Mouse (Mus musculus): ENCODE data around the gene Rnf215. TPM values are rescaled to one million over a fixed set of nuclear protein-coding genes. Genes with fewer than 3 reads are reported as not detected.

Gene Rnf215
- polyA plus RNA-seq, 1 experiment: 4.5 TPM

DNA sequence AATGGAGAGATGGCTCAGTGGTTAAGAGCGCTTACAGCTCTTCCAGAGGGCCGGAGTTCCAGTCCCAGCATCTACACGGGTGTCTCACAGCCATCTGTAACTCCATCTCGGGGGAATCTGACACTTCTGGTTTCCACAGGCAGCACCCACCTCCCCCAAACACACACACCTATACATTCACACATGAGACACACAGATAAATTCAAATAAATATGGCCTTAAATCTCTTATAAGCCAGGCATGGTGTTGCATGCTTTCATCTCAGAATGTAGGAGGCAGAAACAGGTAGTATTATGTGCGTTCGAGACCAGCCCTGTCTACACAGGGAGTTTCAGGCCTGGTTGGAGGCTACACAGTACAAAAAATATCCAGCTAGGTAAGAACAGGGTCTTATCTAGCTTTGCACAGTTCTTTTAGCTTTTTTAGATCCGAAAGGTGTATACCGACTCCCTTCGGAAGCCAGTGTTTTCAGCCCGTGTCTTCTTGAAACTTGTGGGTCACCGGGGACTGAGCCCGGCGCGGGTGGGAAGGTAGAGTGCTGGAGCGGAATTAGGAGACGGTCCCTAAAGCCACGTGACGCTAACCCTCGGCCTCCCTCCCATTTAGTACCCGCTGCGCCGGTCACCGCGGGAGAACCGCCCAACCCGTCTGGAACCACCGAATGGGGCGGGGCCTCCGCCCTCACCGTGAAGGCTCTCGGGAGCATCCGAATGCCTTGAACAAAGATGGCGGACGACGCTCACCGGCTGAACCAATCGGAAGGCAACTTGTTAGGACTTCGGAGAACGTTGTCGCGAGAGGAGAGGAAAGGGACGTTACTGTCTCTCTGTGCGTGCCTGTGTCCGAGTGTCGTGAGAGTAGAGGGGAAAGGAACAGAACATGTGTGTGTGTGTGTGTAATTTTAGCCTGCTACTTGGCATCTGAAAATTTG, 38.7 kb upstream of the Rnf215 start:
- TF ChIP-seq CTCF (IDR thresholded peaks at IDR 0.05; ENCODE audit: control insufficient read depth, insufficient read depth, insufficient replicate concordance, low read depth, low read length) (no peak), POLR2A (IDR thresholded peaks at IDR 0.05; ENCODE audit: control insufficient read depth, low read depth, low read length) (peak; percentile 99)
- peak overlapping the region; percentile 93 for H3K4me3 ChIP-seq (ENCODE audit: control insufficient read depth, low read depth, low read length)
- H3K27me3 ChIP-seq (ENCODE audit: control insufficient read depth, insufficient read depth, low read length): no peaks in the 10 kb centered on the region
- peaks cover 23% of the 10 kb centered on the region for H3K4me1 ChIP-seq (ENCODE audit: control insufficient read depth, insufficient read depth, low read length)
- no peaks in the 10 kb centered on the region for H3K36me3 ChIP-seq (ENCODE audit: control insufficient read depth, insufficient read depth, low read length)
- peak overlapping the region; percentile 98 for H3K27ac ChIP-seq (ENCODE audit: control insufficient read depth, insufficient read depth, low read depth, low read length)

GRCm38 (mm10) chr11:4097091-4097621, 37.8 kb upstream of the Rnf215 start:
- H3K4me1 ChIP-seq (ENCODE audit: control insufficient read depth, insufficient read depth, low read length): peaks cover 23% of the 10 kb centered on the region
- peak overlapping the region; percentile 98 for H3K27ac ChIP-seq (ENCODE audit: control insufficient read depth, insufficient read depth, low read depth, low read length)
- no peaks in the 10 kb centered on the region for H3K36me3 ChIP-seq (ENCODE audit: control insufficient read depth, insufficient read depth, low read length)
- no peaks in the 10 kb centered on the region for H3K27me3 ChIP-seq (ENCODE audit: control insufficient read depth, insufficient read depth, low read length)
- H3K4me3 ChIP-seq (ENCODE audit: control insufficient read depth, low read depth, low read length): peak overlapping the region; percentile 93
- TF ChIP-seq CTCF (IDR thresholded peaks at IDR 0.05; ENCODE audit: control insufficient read depth, insufficient read depth, insufficient replicate concordance, low read depth, low read length) (no peak), POLR2A (IDR thresholded peaks at IDR 0.05; ENCODE audit: control insufficient read depth, low read depth, low read length) (0 out of 2 replicates have a peak, but pooled peaks have one; percentile 21)

DNA sequence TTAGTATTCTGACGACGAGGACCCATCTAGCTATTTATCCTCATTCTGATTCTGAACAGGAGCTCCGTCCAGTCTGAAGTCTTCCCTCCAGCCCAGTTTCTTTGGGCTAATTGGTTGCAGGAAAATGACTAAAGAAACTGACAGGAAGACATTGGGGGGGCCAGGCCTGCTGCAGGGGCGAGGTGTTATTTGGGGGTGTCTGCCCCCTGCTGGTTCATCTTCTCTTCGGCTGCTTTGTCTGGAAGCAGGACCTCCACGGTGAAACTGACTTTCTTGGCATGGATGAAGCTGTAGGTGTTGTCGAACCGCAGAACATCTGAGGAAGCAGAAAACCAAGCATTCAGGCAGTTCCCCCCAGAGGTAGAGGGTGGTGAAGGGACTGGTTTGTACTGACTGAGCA, 36.9 kb upstream of the Rnf215 start:
- H3K27me3 ChIP-seq (ENCODE audit: control insufficient read depth, insufficient read depth, low read length): no peaks in the 10 kb centered on the region
- H3K4me1 ChIP-seq (ENCODE audit: control insufficient read depth, insufficient read depth, low read length): peaks cover 23% of the 10 kb centered on the region
- H3K27ac ChIP-seq (ENCODE audit: control insufficient read depth, insufficient read depth, low read depth, low read length): peak overlapping the region; percentile 50; the same call in 1 of the 2 replicates
- H3K4me3 ChIP-seq (ENCODE audit: control insufficient read depth, low read depth, low read length): peak overlapping the region; percentile 55
- no peak for TF ChIP-seq POLR2A (IDR thresholded peaks at IDR 0.05; ENCODE audit: control insufficient read depth, low read depth, low read length)
- TF ChIP-seq CTCF (IDR thresholded peaks at IDR 0.05; ENCODE audit: control insufficient read depth, insufficient read depth, insufficient replicate concordance, low read depth, low read length): no peak
- H3K36me3 ChIP-seq (ENCODE audit: control insufficient read depth, insufficient read depth, low read length): no peaks in the 10 kb centered on the region

GRCm38 (mm10) chr11:4098816-4099215, 36.2 kb upstream of the Rnf215 start:
- Histone ChIP-seq H3K4me1 (ENCODE audit: control insufficient read depth, insufficient read depth, low read length) (peaks cover 23% of the 10 kb centered on the region), H3K36me3 (ENCODE audit: control insufficient read depth, insufficient read depth, low read length) (no peaks in the 10 kb centered on the region), H3K27me3 (ENCODE audit: control insufficient read depth, insufficient read depth, low read length) (no peaks in the 10 kb centered on the region), H3K4me3 (ENCODE audit: control insufficient read depth, low read depth, low read length) (no peak overlapping the region), H3K27ac (ENCODE audit: control insufficient read depth, insufficient read depth, low read depth, low read length) (peak overlapping the region; percentile 50; the same call in 1 of the 2 replicates)
- no peak for TF ChIP-seq CTCF (IDR thresholded peaks at IDR 0.05; ENCODE audit: control insufficient read depth, insufficient read depth, insufficient replicate concordance, low read depth, low read length)

GRCm38 (mm10) chr11:4099447-4099846, 35.6 kb upstream of the Rnf215 start:
- TF ChIP-seq POLR2A (IDR thresholded peaks at IDR 0.05; ENCODE audit: control insufficient read depth, low read depth, low read length) (no peak), CTCF (IDR thresholded peaks at IDR 0.05; ENCODE audit: control insufficient read depth, insufficient read depth, insufficient replicate concordance, low read depth, low read length) (no peak)
- peaks cover 18% of the 10 kb centered on the region for H3K4me1 ChIP-seq (ENCODE audit: control insufficient read depth, insufficient read depth, low read length)
- H3K27ac ChIP-seq (ENCODE audit: control insufficient read depth, insufficient read depth, low read depth, low read length): no peak overlapping the region
- no peaks in the 10 kb centered on the region for H3K27me3 ChIP-seq (ENCODE audit: control insufficient read depth, insufficient read depth, low read length)
- H3K36me3 ChIP-seq (ENCODE audit: control insufficient read depth, insufficient read depth, low read length): no peaks in the 10 kb centered on the region
- no peak overlapping the region for H3K4me3 ChIP-seq (ENCODE audit: control insufficient read depth, low read depth, low read length)

DNA sequence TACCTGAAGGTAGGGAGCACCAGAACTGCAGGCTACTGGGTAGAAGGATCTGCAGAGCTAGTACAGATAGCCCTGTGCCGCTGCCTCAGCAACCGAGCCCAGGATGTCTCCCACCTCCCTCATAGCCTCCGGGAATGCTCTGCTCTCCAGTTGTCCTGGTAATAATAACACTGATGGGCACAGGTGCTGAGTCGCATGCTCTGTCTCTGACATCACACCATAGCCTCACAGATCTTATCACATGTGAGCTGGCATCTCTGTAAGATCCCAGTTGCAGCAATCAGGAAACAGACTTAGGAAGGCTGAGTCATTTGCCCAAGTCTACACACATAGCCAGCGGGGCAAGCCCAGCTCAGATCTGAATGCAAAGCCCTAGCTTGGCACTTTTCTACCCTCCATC, 33.2 kb upstream of the Rnf215 start:
- H3K4me1 ChIP-seq (ENCODE audit: control insufficient read depth, insufficient read depth, low read length): peaks cover 14% of the 10 kb centered on the region
- H3K4me3 ChIP-seq (ENCODE audit: control insufficient read depth, low read depth, low read length): no peak overlapping the region
- H3K36me3 ChIP-seq (ENCODE audit: control insufficient read depth, insufficient read depth, low read length): no peaks in the 10 kb centered on the region
- H3K27me3 ChIP-seq (ENCODE audit: control insufficient read depth, insufficient read depth, low read length): no peaks in the 10 kb centered on the region
- TF ChIP-seq POLR2A (IDR thresholded peaks at IDR 0.05; ENCODE audit: control insufficient read depth, low read depth, low read length): no peak
- no peak for TF ChIP-seq CTCF (IDR thresholded peaks at IDR 0.05; ENCODE audit: control insufficient read depth, insufficient read depth, insufficient replicate concordance, low read depth, low read length)
- H3K27ac ChIP-seq (ENCODE audit: control insufficient read depth, insufficient read depth, low read depth, low read length): no peak overlapping the region

DNA sequence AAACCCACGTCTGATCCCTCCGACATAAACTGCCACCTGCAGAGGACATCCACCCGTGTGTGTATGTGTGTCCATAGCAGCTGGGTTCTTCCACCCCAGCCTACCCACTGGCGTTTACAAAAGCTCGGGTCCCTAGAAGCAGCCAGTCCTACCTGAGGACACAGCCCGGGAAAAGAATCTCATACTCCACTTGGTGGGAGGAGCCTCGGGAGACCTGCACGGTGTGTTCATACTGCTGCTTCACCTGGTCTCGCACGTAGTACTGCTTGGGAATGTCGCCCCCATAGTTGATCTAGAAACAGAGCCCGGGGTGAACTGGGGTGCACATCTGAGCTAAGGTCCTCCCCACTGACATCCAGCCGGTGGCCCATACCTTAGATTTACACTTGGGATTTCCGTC, 31.5 kb upstream of the Rnf215 start:
- H3K27ac ChIP-seq (ENCODE audit: control insufficient read depth, insufficient read depth, low read depth, low read length): no peak overlapping the region
- TF ChIP-seq CTCF (IDR thresholded peaks at IDR 0.05; ENCODE audit: control insufficient read depth, insufficient read depth, insufficient replicate concordance, low read depth, low read length) (no peak), POLR2A (IDR thresholded peaks at IDR 0.05; ENCODE audit: control insufficient read depth, low read depth, low read length) (no peak)
- no peaks in the 10 kb centered on the region for H3K36me3 ChIP-seq (ENCODE audit: control insufficient read depth, insufficient read depth, low read length)
- peaks cover 2% of the 10 kb centered on the region; the same call in 1 of the 2 replicates for H3K4me1 ChIP-seq (ENCODE audit: control insufficient read depth, insufficient read depth, low read length)
- H3K27me3 ChIP-seq (ENCODE audit: control insufficient read depth, insufficient read depth, low read length): no peaks in the 10 kb centered on the region
- H3K4me3 ChIP-seq (ENCODE audit: control insufficient read depth, low read depth, low read length): no peak overlapping the region
